Mouse (Mus musculus) T-cell, adult 66 days (primary cell): ENCODE data around the gene Tdgf1. TPM values are rescaled to one million over a fixed set of nuclear protein-coding genes. Genes with fewer than 3 reads are reported as not detected.

Experiments
- total RNA-seq, 2 experiments: library from RNA; stranded (reverse); gene quantifications; 3 replicates in 1 of 2; 4 replicates in 1 of 2; pipeline ENCODE4 v1.2.4; 2023

Tdgf1 gene
- under 1 TPM in 1 of 2 experiments, not detected in 1; 0.86 TPM for total RNA-seq

DNA sequence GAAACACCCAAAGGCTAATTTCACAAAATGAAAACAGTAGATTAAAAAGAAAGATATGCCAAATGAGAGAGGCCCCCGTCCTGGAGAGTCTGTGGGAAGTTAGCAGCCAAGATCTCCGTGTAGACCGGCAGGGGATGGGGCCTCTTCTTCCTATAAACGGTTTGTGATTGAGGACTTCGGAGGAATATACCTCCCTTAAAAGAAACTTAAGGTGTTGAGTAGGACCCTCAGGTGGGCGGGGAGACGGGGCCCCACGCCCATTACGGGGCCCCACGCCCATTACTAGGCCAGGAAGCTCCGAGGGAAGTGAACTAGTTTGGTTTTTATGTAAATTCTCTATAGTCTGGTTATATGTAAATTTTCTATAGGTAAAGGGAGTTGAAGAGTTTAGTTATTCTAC lies at the start of gene Tdgf1:
Gene Tdgf1 (minus strand): TSS at position 233 of the 400 bp plus-strand sequence.

GRCm38 (mm10) chr9:110990204-110990603 lies 44.2 kb upstream of the Tdgf1 start, which contains the start of gene Rtp3:
Gene Rtp3, minus strand, starts transcription at chr9:110990583.

GRCm38 (mm10) chr9:110951397-110951796 lies 5.4 kb upstream of the Tdgf1 start, which contains the start of gene Lrrc2:
Gene Lrrc2, plus strand, starts transcription at chr9:110951545.

DNA sequence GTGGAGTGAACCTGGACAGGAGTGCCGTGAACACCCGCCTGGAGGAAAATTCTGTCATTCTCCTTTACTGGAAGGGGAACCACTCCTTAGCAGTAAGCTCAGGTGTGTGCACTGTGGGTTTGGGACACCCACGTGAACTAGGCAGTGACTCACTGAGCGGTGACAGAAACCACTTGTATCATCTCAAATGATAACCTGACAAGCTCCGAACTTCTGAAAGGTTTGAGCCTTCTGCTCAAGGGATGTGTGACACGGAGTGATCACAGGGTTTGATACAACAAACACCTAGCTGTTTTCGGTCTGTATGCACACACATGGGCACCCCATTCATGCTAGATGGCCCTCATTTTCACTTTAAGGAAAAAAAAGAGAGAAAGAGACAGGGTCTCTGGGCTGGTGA lies 29.2 kb downstream of the Tdgf1 start, which contains the start of gene Fam240a:
Gene Fam240a (minus strand): TSS at position 76 of the 400 bp plus-strand sequence.

Other genes with a start within 250 kb of the Tdgf1 start
- not detected for gene Myl3, start 204.3 kb downstream of the Tdgf1 start, total RNA-seq
- gene Pth1r, start 199.0 kb downstream of the Tdgf1 start, total RNA-seq, result not detected
- gene Prss42, start 148.0 kb downstream of the Tdgf1 start, total RNA-seq, result not detected
- not detected for gene Prss44, start 132.2 kb downstream of the Tdgf1 start, total RNA-seq
- not detected for gene Prss43, start 119.5 kb downstream of the Tdgf1 start, total RNA-seq
- not detected for gene Prss45, start 111.6 kb downstream of the Tdgf1 start, total RNA-seq
- gene Prss46, start 101.7 kb downstream of the Tdgf1 start, total RNA-seq, result not detected
- under 1 TPM in 1 of 2 experiments, not detected in 1; 0.92 TPM for gene Prss50, start 88.2 kb downstream of the Tdgf1 start, total RNA-seq
- gene Als2cl, start 66.3 kb downstream of the Tdgf1 start, total RNA-seq, result 100 to 1,000 TPM; 470 to 474 TPM
- gene Tmie, start 66.0 kb downstream of the Tdgf1 start, total RNA-seq, result 10 to 100 TPM; 29.8 to 30.7 TPM
- 1 to 10 TPM; 3.6 to 5.6 TPM for gene Fam240a, start 29.3 kb downstream of the Tdgf1 start, total RNA-seq
- gene Lrrc2, start 5.4 kb upstream of the Tdgf1 start, total RNA-seq, result under 1 TPM; 0.15 to 0.35 TPM
- not detected for gene Rtp3, start 44.4 kb upstream of the Tdgf1 start, total RNA-seq
- gene Ltf, start 73.1 kb upstream of the Tdgf1 start, total RNA-seq, result 1 to 10 TPM; 4.8 to 5.4 TPM
- gene Ccrl2, start 111.4 kb upstream of the Tdgf1 start, total RNA-seq, result 1 to 10 TPM; 3.1 to 4.7 TPM
- gene Lrrfip2, start 171.4 kb upstream of the Tdgf1 start, total RNA-seq, result 10 to 100 TPM; 27.0 to 27.1 TPM